Mouse (Mus musculus) yolk sac, embryonic 10.5 days (tissue): Measurements from ENCODE around the gene Erfe.

Experiments used
- DNase-seq: peaks from one replicate; pipeline ENCODE4 v3.0.0-alpha.2; 2017; ENCODE audit warnings: low spot score

Gene Erfe

GRCm38 (mm10) chr1:91366215-91367108 is at the start of gene Erfe:
Gene Erfe, plus strand, starts transcription at chr1:91366430.
- DNase-seq: peak; percentile 60

GRCm38 (mm10) chr1:91317656-91318055 is 48.6 kb upstream of the Erfe start:
- no peak for DNase-seq

- peak; percentile 27 for DNase-seq
Measured at GRCm38 (mm10) chr1:91321760-91322438, 44.3 kb upstream of the Erfe start, which contains the start of gene Espnl. Gene Espnl, plus strand, starts transcription at chr1:91322075.

- DNase-seq: no peak
Measured at GRCm38 (mm10) chr1:91324646-91325045, 41.6 kb upstream of the Erfe start.

GRCm38 (mm10) chr1:91325488-91326042 is 40.7 kb upstream of the Erfe start:
- no peak for DNase-seq

GRCm38 (mm10) chr1:91332102-91332501 is 34.1 kb upstream of the Erfe start:
- DNase-seq: no peak

GRCm38 (mm10) chr1:91333582-91333981 is 32.6 kb upstream of the Erfe start:
- DNase-seq: no peak

- no peak for DNase-seq
Measured at GRCm38 (mm10) chr1:91337355-91337754, 28.9 kb upstream of the Erfe start.

GRCm38 (mm10) chr1:91344001-91344400 is 22.2 kb upstream of the Erfe start:
- DNase-seq: no peak

GRCm38 (mm10) chr1:91344921-91345685 is 21.1 kb upstream of the Erfe start:
- no peak for DNase-seq

GRCm38 (mm10) chr1:91346892-91347291 is 19.3 kb upstream of the Erfe start:
- peak; percentile 43 for DNase-seq

GRCm38 (mm10) chr1:91350841-91351240 is 15.4 kb upstream of the Erfe start, which contains the start of gene Klhl30:
Gene Klhl30, plus strand, starts transcription at chr1:91351016.
- no peak for DNase-seq

- DNase-seq: no peak
Measured at GRCm38 (mm10) chr1:91351249-91351648, 15.0 kb upstream of the Erfe start.

GRCm38 (mm10) chr1:91352277-91352676 is 14.0 kb upstream of the Erfe start:
- no peak for DNase-seq

- DNase-seq: no peak
Measured at GRCm38 (mm10) chr1:91356105-91356504, 10.1 kb upstream of the Erfe start.

GRCm38 (mm10) chr1:91362113-91362512 is 4.1 kb upstream of the Erfe start:
- DNase-seq: no peak

- no peak for DNase-seq
Measured at GRCm38 (mm10) chr1:91364822-91365644, 1.2 kb upstream of the Erfe start.

GRCm38 (mm10) chr1:91365816-91366214 is 415 bp upstream of the Erfe start:
- DNase-seq: no peak

GRCm38 (mm10) chr1:91367295-91367694 is 1.1 kb downstream of the Erfe start:
- no peak for DNase-seq

- DNase-seq: no peak
Measured at GRCm38 (mm10) chr1:91369408-91369807, 3.2 kb downstream of the Erfe start.

- DNase-seq: no peak
Measured at GRCm38 (mm10) chr1:91370055-91370454, 3.8 kb downstream of the Erfe start.
